Mouse (Mus musculus) left cerebral cortex, postnatal 10 days (tissue): ENCODE measurements at regions not wholly inside any gene's neighbourhood (a gene's known extent, or its start where the extent isn't known, plus 50 kb on each side); places are given as distances from the start of the nearest gene placed in this dataset.

ENCODE experiments used
- DNase-seq, 2 experiments: peaks; one replicate each; pipeline ENCODE4 v3.0.0; 2021 to 2022; ENCODE audit warnings: low spot score in 2 of 2, mixed read lengths in 1 of 2; ENCODE audit errors: extremely low spot score in 1 of 2
- intact Hi-C: fragments of 180-260 bp; cut with DNase I; formaldehyde crosslinking; loops from one replicate; pipeline ENCODE4 v1.15.1; 2025

GRCm38 (mm10) chr1:51616091-51616490 lies 137.9 kb upstream of the Nabp1 start:
- DNase-seq, result no peak
- intact Hi-C loops, result no loop called here

GRCm38 (mm10) chr1:51615523-51615922 lies 137.3 kb upstream of the Nabp1 start:
- DNase-seq, result peak; percentile 40 to 53
- intact Hi-C loops, result no loop called here

GRCm38 (mm10) chr1:51614700-51615099 lies 136.5 kb upstream of the Nabp1 start:
- intact Hi-C loops, result no loop called here

DNA sequence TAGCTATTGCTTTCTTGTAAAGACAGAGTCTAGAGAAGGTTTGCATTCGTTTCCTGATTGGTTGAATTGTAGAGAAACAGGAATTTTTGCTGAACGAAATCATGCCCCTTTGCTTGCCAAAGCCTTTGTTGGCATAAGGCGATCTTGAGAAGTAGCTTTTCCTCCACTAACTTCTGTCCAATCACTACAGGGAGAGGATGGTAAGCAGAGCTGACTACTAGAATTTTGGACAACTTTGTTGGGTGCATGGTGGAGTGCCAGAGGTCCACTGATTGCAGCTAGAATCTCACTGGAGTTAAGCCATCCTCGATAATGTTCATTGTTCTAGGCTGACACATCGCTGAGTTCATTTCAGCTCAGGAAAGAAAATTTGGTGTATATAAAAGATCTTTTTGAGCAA lies 131.1 kb upstream of the Nabp1 start:
- no peak for DNase-seq
- intact Hi-C loops, result no loop called here

More at GRCm38 (mm10) chr1:51614700-51615099, 136.5 kb upstream of the Nabp1 start:
- no peak for DNase-seq

DNA sequence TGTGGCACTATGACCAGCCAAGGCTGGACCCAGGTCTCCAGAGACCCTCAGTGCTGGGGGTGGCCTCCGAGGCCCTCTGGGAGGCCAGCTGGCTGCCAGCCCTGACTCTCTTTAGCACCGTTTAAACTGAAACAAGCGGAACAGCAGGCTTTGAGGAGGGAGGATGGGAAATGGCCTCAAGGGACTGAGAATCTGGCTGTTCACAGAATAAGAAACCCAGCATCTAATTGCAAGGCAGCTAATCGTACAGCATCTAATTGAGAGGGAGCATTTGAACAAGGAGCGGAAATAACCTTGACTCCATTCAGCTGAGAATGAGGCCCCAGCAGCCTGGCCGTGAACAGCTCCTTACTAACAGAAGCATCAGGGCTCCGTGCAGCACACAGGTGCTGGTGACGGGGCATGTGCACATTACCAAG lies 129.2 kb upstream of the Nabp1 start:
- intact Hi-C loops, result no loop called here
- DNase-seq, result no peak

- intact Hi-C loops, result no loop called here
- DNase-seq, result no peak
Observed at GRCm38 (mm10) chr1:51602071-51602470, 123.8 kb upstream of the Nabp1 start.

DNA sequence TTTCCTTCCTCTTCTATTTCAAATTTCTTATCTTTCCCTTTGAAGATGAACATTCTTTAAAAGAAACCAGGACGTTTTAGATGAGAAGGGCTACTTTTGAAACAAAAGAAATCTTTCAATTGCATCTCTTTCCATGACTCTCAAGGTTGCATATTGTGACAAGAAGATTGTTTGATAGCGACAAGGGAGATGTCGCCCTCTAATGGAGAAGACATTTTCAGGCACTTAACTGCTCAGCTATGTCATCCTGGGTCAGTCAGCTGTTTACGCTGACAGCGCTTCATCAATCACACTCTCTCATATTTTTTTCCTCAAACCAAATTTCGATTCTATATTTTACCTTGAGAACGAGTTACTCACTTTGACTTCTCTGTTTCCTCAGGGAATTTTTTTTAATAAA lies 122.2 kb upstream of the Nabp1 start:
- intact Hi-C loops, result no loop called here

GRCm38 (mm10) chr1:51596935-51597820 lies 119.0 kb upstream of the Nabp1 start:
- peak; percentile 84 to 88 for DNase-seq
- intact Hi-C loops, result loop anchor here (2.0 to 5.0 kb wide), 3 partner anchors 120 to 635 kb away; partner anchors contain the start of gene Nabp1

More for the DNA sequence above, 122.2 kb upstream of the Nabp1 start:
- no peak for DNase-seq

- no peak for DNase-seq
- intact Hi-C loops, result loop anchor here (5.0 kb wide), 2 partner anchors 117 to 632 kb away; partner anchors contain the start of gene Nabp1
Observed at GRCm38 (mm10) chr1:51594666-51595065, 116.4 kb upstream of the Nabp1 start.

DNA sequence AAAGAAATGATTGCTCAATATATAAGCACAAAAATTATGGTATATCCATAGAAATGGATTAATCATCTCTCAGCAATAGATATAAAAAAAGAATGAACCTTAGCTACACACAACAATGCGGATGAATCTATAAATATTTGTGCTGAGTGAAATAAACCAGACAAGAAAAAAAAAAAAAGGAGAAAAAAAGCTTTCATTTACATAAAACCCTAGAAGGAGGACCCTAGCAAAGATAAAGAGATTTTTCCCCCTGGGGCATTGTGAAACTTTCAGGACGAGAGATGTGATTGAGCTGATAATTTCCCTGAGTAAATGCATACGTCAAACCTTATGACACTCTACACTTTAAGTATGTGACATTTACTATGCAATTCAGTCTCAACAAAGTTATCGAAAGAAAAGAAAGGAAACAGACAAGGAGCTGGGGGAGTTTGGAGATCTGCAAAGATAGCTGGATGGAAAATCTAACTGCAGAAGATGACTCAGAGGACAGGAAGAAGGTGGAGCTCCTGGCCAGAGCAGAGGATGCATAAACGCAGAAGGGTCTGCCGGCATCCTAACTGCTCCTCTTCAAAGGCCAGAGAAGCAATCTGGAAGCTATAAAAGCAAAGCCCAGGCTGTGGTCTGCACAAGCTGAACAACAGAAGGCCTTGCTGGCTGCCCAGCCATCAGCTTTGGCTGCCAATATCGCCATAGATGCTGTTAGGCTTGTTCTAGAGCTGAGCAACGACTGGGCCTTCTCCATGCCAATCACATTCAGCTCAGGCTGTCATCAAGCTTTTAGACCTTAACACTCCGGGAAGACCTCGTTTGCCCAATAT lies 115.6 kb upstream of the Nabp1 start:
- no peak for DNase-seq
- intact Hi-C loops, result no loop called here

- no peak for DNase-seq
- intact Hi-C loops, result no loop called here
Observed at GRCm38 (mm10) chr1:51591886-51592285, 113.7 kb upstream of the Nabp1 start.

DNA sequence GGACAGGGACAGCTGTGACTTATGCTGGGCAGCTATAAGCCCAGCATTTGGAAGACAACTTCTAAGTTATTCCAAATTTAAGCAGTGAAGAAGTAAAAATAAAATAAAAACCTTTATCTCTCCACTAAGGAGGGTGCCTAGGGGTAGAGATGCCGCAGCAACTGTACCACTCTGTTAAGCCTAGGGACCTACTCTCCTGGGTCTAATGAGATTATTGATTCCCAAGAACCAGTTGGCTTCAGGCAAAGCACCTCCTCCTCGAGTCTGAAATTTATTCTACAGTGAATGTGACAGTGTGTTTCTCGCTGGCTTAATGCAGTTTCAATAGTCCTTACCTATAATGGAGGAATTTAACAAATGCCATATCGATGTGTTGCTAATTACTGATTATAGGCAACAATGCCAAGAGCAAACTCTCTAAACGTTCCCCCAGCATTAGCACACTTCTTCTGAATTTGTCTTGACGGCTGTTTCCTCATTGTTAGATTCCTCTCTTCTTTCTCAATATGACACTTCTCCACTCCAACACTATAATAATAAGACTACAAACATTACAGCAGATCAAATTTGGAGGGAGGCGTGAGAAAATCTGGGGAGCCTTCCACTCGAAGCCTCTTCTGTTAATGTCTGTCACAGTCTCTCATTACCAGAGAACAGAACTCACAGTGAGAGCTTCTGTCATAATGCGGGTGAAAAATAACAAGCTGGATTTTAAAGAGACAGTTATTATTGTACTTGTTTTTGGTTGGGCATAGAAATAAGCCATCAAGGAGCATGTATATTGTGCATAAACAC lies 112.6 kb upstream of the Nabp1 start:
- no peak for DNase-seq
- intact Hi-C loops, result no loop called here

GRCm38 (mm10) chr1:51584925-51585424 lies 106.8 kb upstream of the Nabp1 start:
- DNase-seq, result no peak
- intact Hi-C loops, result no loop called here

DNA sequence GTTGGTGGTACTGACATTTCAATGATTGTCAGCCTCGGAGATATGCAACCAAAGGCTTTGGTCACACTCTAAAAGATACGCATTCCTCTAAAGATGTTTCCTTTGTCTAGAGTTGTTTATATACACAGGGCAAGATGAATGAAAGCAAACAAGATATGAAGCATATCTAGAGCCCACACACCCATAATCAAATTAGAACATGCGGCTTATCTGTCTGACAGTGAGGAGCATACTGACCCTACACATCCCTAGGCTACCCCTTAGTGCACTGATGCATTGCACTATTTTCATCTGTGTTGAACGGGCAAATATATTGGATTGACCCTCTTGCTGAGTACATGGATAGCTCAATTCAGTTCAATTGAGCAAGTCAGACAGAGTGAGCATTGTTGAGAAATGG lies 105.6 kb upstream of the Nabp1 start:
- DNase-seq, result no peak

GRCm38 (mm10) chr1:51580074-51580473 lies 101.8 kb upstream of the Nabp1 start:
- intact Hi-C loops, result no loop called here
- DNase-seq, result no peak

More for the DNA sequence above, 105.6 kb upstream of the Nabp1 start:
- intact Hi-C loops, result no loop called here

- intact Hi-C loops, result no loop called here
Observed at GRCm38 (mm10) chr1:51577701-51578100, 99.5 kb upstream of the Nabp1 start.

GRCm38 (mm10) chr1:51572314-51573078 lies 94.3 kb upstream of the Nabp1 start:
- no peak for DNase-seq
- intact Hi-C loops, result no loop called here

More at GRCm38 (mm10) chr1:51577701-51578100, 99.5 kb upstream of the Nabp1 start:
- DNase-seq, result no peak

GRCm38 (mm10) chr1:51569625-51570024 lies 91.4 kb upstream of the Nabp1 start:
- DNase-seq, result no peak
- intact Hi-C loops, result no loop called here
